9 mouse cellular contexts compared by ENCODE assay signal in the genomic region with DNA sequence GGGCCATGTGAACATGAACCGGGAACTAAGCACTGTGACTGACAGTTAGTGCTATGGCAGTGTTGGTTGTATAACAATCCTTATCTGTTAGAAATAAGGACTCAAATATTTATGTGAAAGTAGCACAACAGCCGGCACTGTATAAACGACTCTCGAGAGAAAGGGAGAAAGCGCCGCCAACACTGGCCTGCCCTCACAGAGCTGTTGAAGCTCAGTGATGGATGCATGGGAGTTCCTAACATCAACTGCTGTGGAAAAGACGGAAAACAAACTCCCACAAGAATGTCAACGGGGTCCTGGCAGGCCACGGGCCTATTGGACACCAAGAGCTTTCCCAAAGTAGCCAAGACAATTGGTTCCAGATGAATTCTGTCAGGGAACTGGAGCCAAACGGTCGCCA. TPM values are rescaled to one million over a fixed set of nuclear protein-coding genes. Genes with fewer than 3 reads are reported as not detected.
DNase-seq lines count a peak whose midpoint lies in the region; ATAC-seq and TF ChIP-seq lines count a peak whose summit lies in the region.
"Had no signal": no experiment of that assay in that cellular context is flagged by ENCODE, and none has a peak within 500 bp of the region (broad histone marks: within the 10 kb centered on the region; RNA-seq: fewer than 3 reads in every experiment).

No protein-coding gene starts in this region.

- peak overlapping the region; percentile 22; the same call in 1 of the 2 replicates for H3K27ac ChIP-seq in liver, postnatal 0 days (ENCODE audit: low read depth)
- H3K27ac ChIP-seq in liver, embryonic 11.5 days (ENCODE audit: low read depth, low read length), result no peak overlapping the region
- no peak overlapping the region for H3K27ac ChIP-seq in limb, embryonic 14.5 days (replicated peaks; ENCODE audit: low read depth, low read length)
- peak overlapping the region; percentile 82 for H3K27ac ChIP-seq in stomach, embryonic 15.5 days
- H3K27ac ChIP-seq: midbrain, embryonic 12.5 days had no signal

- no peak for TF ChIP-seq EP300 in liver, postnatal 0 days (IDR thresholded peaks at IDR 0.05; ENCODE audit: low read depth)

- no peaks in the 10 kb centered on the region for H3K27me3 ChIP-seq in liver, postnatal 0 days (ENCODE audit: insufficient read depth, low read length)
- H3K27me3 ChIP-seq in liver, embryonic 11.5 days (replicated peaks; ENCODE audit: control insufficient read depth, insufficient read depth, low read length), result no peaks in the 10 kb centered on the region
- no peaks in the 10 kb centered on the region for H3K27me3 ChIP-seq in limb, embryonic 14.5 days (ENCODE audit: control insufficient read depth, insufficient read depth, low read length)
- H3K27me3 ChIP-seq in stomach, embryonic 15.5 days (replicated peaks), result no peaks in the 10 kb centered on the region
- H3K27me3 ChIP-seq: midbrain, embryonic 12.5 days had no signal

- H3K36me3 ChIP-seq in liver, postnatal 0 days (replicated peaks; ENCODE audit: insufficient read depth, low read length), result peaks cover 4% of the 10 kb centered on the region
- 0 out of 2 replicates have a peak, but pooled peaks cover 3% of the 10 kb centered on the region for H3K36me3 ChIP-seq in liver, embryonic 11.5 days (ENCODE audit: control insufficient read depth, insufficient read depth, low read length)
- peaks cover 27% of the 10 kb centered on the region for H3K36me3 ChIP-seq in limb, embryonic 14.5 days (ENCODE audit: control insufficient read depth, insufficient read depth, low read length)
- 0 out of 2 replicates have a peak, but pooled peaks cover 8% of the 10 kb centered on the region for H3K36me3 ChIP-seq in stomach, embryonic 15.5 days
- H3K36me3 ChIP-seq: midbrain, embryonic 12.5 days had no signal

- TF ChIP-seq CTCF in liver, postnatal 0 days (IDR thresholded peaks at IDR 0.05; ENCODE audit: low read depth), result no peak

- no peak overlapping the region for H3K9ac ChIP-seq in liver, postnatal 0 days (replicated peaks)
- no peak overlapping the region for H3K9ac ChIP-seq in liver, embryonic 11.5 days (ENCODE audit: low read depth, low read length)
- 0 out of 2 replicates have a peak overlapping the region, but pooled peaks have one; percentile 9 for H3K9ac ChIP-seq in limb, embryonic 14.5 days (ENCODE audit: low read depth, low read length, severe bottlenecking)
- no peak overlapping the region for H3K9ac ChIP-seq in stomach, embryonic 15.5 days

- peak; percentile 14 for DNase-seq in adrenal gland, postnatal 14 days
- DNase-seq in adrenal gland, adult 18-20 months (ENCODE audit: low spot score in 2 of 2), result no peak
- no peak for DNase-seq in liver, postnatal 0 days
- DNase-seq in liver, embryonic 11.5 days (ENCODE audit: low spot score), result no peak
- no peak for DNase-seq in limb, embryonic 14.5 days (ENCODE audit: low spot score)
- no peak for DNase-seq in spleen, adult 12 weeks (ENCODE audit: low spot score)

- no peak overlapping the region for H3K4me2 ChIP-seq in liver, postnatal 0 days (ENCODE audit: low read depth, low read length)
- no peak overlapping the region for H3K4me2 ChIP-seq in liver, embryonic 11.5 days
- no peak overlapping the region for H3K4me2 ChIP-seq in limb, embryonic 14.5 days (replicated peaks; ENCODE audit: low read depth, low read length, severe bottlenecking)
- H3K4me2 ChIP-seq in stomach, embryonic 15.5 days, result peak overlapping the region; percentile 2; the same call in 1 of the 2 replicates
- H3K4me2 ChIP-seq: midbrain, embryonic 12.5 days had no signal

- ATAC-seq in liver, postnatal 0 days, result no peak
- ATAC-seq in liver, embryonic 11.5 days (replicated peaks; ENCODE audit: low FRiP score), result no peak
- no peak for ATAC-seq in limb, embryonic 14.5 days (ENCODE audit: low FRiP score, low read depth)
- no peak for ATAC-seq in stomach, embryonic 15.5 days (ENCODE audit: insufficient read depth, low FRiP score, low read depth)
- ATAC-seq in monocyte, adult 5-6 weeks (replicated peaks; ENCODE audit: insufficient number of reproducible peaks, low FRiP score, low TSS enrichment, poor library complexity, severe bottlenecking), result no peak

- no peaks in the 10 kb centered on the region for H3K9me3 ChIP-seq in liver, postnatal 0 days (ENCODE audit: low read length)
- no peaks in the 10 kb centered on the region for H3K9me3 ChIP-seq in liver, embryonic 11.5 days (ENCODE audit: control insufficient read depth, low read length)
- no peaks in the 10 kb centered on the region for H3K9me3 ChIP-seq in limb, embryonic 14.5 days (ENCODE audit: control insufficient read depth, low read length)
- no peaks in the 10 kb centered on the region for H3K9me3 ChIP-seq in stomach, embryonic 15.5 days
- H3K9me3 ChIP-seq: midbrain, embryonic 12.5 days had no signal

- TF ChIP-seq POLR2A in limb, embryonic 14.5 days (IDR thresholded peaks at IDR 0.05; ENCODE audit: borderline replicate concordance, extremely low read depth, insufficient read depth, insufficient read length), result no peak

- peaks cover 26% of the 10 kb centered on the region for H3K4me1 ChIP-seq in liver, postnatal 0 days (ENCODE audit: insufficient read depth)
- H3K4me1 ChIP-seq in liver, embryonic 11.5 days (replicated peaks; ENCODE audit: control insufficient read depth, insufficient read depth, low read length), result peaks cover 18% of the 10 kb centered on the region
- H3K4me1 ChIP-seq in limb, embryonic 14.5 days (ENCODE audit: control insufficient read depth, insufficient read depth, low read length), result peaks cover 5% of the 10 kb centered on the region
- H3K4me1 ChIP-seq in stomach, embryonic 15.5 days, result peaks cover 18% of the 10 kb centered on the region

- 67% methylated on average over 11 of the region's 11 CpGs for WGBS in liver, postnatal 0 days (ENCODE audit: insufficient replicate concordance)
- WGBS in liver, embryonic 11.5 days, result 65% methylated on average over 11 of the region's 11 CpGs
- WGBS in limb, embryonic 14.5 days, result 31% methylated on average over 11 of the region's 11 CpGs
- WGBS in stomach, embryonic 15.5 days, result 29% methylated on average over 11 of the region's 11 CpGs

- H3K4me3 ChIP-seq in liver, postnatal 0 days (ENCODE audit: low read depth, low read length), result no peak overlapping the region
- H3K4me3 ChIP-seq in liver, embryonic 11.5 days (ENCODE audit: low read depth, low read length), result no peak overlapping the region
- H3K4me3 ChIP-seq in limb, embryonic 14.5 days (replicated peaks; ENCODE audit: low read length), result no peak overlapping the region
- no peak overlapping the region for H3K4me3 ChIP-seq in stomach, embryonic 15.5 days (replicated peaks)
- H3K4me3 ChIP-seq: midbrain, embryonic 12.5 days had no signal

RNA-seq across cellular contexts. Expression of a gene that starts 2.8 kb away (rescaled TPM):
- total RNA-seq in adrenal gland, postnatal 14 days (2021), result 55.6 and 58.5 TPM in 2 replicates
- 10 to 100 TPM; 57.3 to 58.6 TPM for total RNA-seq in adrenal gland, adult 18-20 months (2021)
- 37.6 and 37.8 TPM in 2 replicates for polyA plus RNA-seq in liver, postnatal 0 days (2015; fragmentation: Nextera tagmentation; extraction: Ambion mirVana)
- polyA plus RNA-seq in liver, embryonic 11.5 days (2014; fragmentation: Nextera tagmentation; extraction: Ambion mirVana), result 86.2 and 87.7 TPM in 2 replicates
- polyA plus RNA-seq in limb, embryonic 14.5 days (2012; rRNA removed), result 115 and 118 TPM in 2 replicates
- 86.4 and 87.3 TPM in 2 replicates for polyA plus RNA-seq in limb, embryonic 14.5 days (2014; fragmentation: Nextera tagmentation; extraction: Ambion mirVana)
- polyA plus RNA-seq in stomach, embryonic 15.5 days (2015; fragmentation: Nextera tagmentation; extraction: Ambion mirVana), result 80.3 and 90.0 TPM in 2 replicates
- total RNA-seq in monocyte, adult 5-6 weeks (2017), result 23.4 to 37.8 TPM (median 26.8 TPM) in 3 replicates

RNA-seq across cellular contexts. Expression of a gene that starts 3.1 kb away (rescaled TPM):
- 59.8 and 59.9 TPM in 2 replicates for total RNA-seq in adrenal gland, postnatal 14 days (2021)
- total RNA-seq in adrenal gland, adult 18-20 months (2021), result 10 to 100 TPM; 58.4 to 68.5 TPM
- polyA plus RNA-seq in liver, postnatal 0 days (2015; fragmentation: Nextera tagmentation; extraction: Ambion mirVana), result 26.8 and 29.6 TPM in 2 replicates
- 56.0 and 60.6 TPM in 2 replicates for polyA plus RNA-seq in liver, embryonic 11.5 days (2014; fragmentation: Nextera tagmentation; extraction: Ambion mirVana)
- 45.6 and 67.3 TPM in 2 replicates for polyA plus RNA-seq in limb, embryonic 14.5 days (2012; rRNA removed)
- polyA plus RNA-seq in limb, embryonic 14.5 days (2014; fragmentation: Nextera tagmentation; extraction: Ambion mirVana), result 40.0 and 47.7 TPM in 2 replicates
- 49.3 and 58.7 TPM in 2 replicates for polyA plus RNA-seq in stomach, embryonic 15.5 days (2015; fragmentation: Nextera tagmentation; extraction: Ambion mirVana)
- 28.6 to 46.8 TPM (median 34.2 TPM) in 3 replicates for total RNA-seq in monocyte, adult 5-6 weeks (2017)

RNA-seq across cellular contexts. Expression of a gene that starts 12.4 kb away (rescaled TPM):
- 0.22 and 0.79 TPM in 2 replicates for total RNA-seq in adrenal gland, postnatal 14 days (2021)
- total RNA-seq in adrenal gland, adult 18-20 months (2021), result under 1 TPM; 0.19 to 0.23 TPM
- not detected in 2 replicates for polyA plus RNA-seq in liver, postnatal 0 days (2015; fragmentation: Nextera tagmentation; extraction: Ambion mirVana)
- polyA plus RNA-seq in liver, embryonic 11.5 days (2014; fragmentation: Nextera tagmentation; extraction: Ambion mirVana), result 0.57 and 0.74 TPM in 2 replicates
- polyA plus RNA-seq in limb, embryonic 14.5 days (2012; rRNA removed), result 0.40 and 0.58 TPM in 2 replicates
- polyA plus RNA-seq in limb, embryonic 14.5 days (2014; fragmentation: Nextera tagmentation; extraction: Ambion mirVana), result 0.17 and 0.18 TPM in 2 replicates
- 0.13 TPM in 1 of 2 replicates, not detected in the other for polyA plus RNA-seq in stomach, embryonic 15.5 days (2015; fragmentation: Nextera tagmentation; extraction: Ambion mirVana)
- total RNA-seq in monocyte, adult 5-6 weeks (2017), result not detected in 3 replicates

RNA-seq across cellular contexts. Expression of a gene that starts 15.1 kb away (rescaled TPM):
- total RNA-seq in adrenal gland, postnatal 14 days (2021), result 13.3 and 25.0 TPM in 2 replicates
- 10 to 100 TPM; 20.6 to 26.8 TPM for total RNA-seq in adrenal gland, adult 18-20 months (2021)
- 2.0 and 2.3 TPM in 2 replicates for polyA plus RNA-seq in liver, postnatal 0 days (2015; fragmentation: Nextera tagmentation; extraction: Ambion mirVana)
- 9.7 and 10.5 TPM in 2 replicates for polyA plus RNA-seq in liver, embryonic 11.5 days (2014; fragmentation: Nextera tagmentation; extraction: Ambion mirVana)
- polyA plus RNA-seq in limb, embryonic 14.5 days (2012; rRNA removed), result 12.4 and 18.6 TPM in 2 replicates
- polyA plus RNA-seq in limb, embryonic 14.5 days (2014; fragmentation: Nextera tagmentation; extraction: Ambion mirVana), result 2.2 and 3.3 TPM in 2 replicates
- 2.2 and 2.5 TPM in 2 replicates for polyA plus RNA-seq in stomach, embryonic 15.5 days (2015; fragmentation: Nextera tagmentation; extraction: Ambion mirVana)
- total RNA-seq in monocyte, adult 5-6 weeks (2017), result 35.3 to 62.4 TPM (median 36.7 TPM) in 3 replicates

RNA-seq across cellular contexts. Expression of a gene that starts 15.3 kb away (rescaled TPM):
- not detected in 2 replicates for total RNA-seq in adrenal gland, postnatal 14 days (2021)
- not detected for total RNA-seq in adrenal gland, adult 18-20 months (2021)
- polyA plus RNA-seq in liver, postnatal 0 days (2015; fragmentation: Nextera tagmentation; extraction: Ambion mirVana), result 0.27 and 0.70 TPM in 2 replicates
- 0.41 and 1.1 TPM in 2 replicates for polyA plus RNA-seq in liver, embryonic 11.5 days (2014; fragmentation: Nextera tagmentation; extraction: Ambion mirVana)
- polyA plus RNA-seq in limb, embryonic 14.5 days (2012; rRNA removed), result 0.31 TPM in 1 of 2 replicates, not detected in the other
- 0.39 and 1.4 TPM in 2 replicates for polyA plus RNA-seq in limb, embryonic 14.5 days (2014; fragmentation: Nextera tagmentation; extraction: Ambion mirVana)
- polyA plus RNA-seq in stomach, embryonic 15.5 days (2015; fragmentation: Nextera tagmentation; extraction: Ambion mirVana), result 0.42 TPM in 1 of 2 replicates, not detected in the other
- 1.5 TPM in 1 of 3 replicates, not detected in the others for total RNA-seq in monocyte, adult 5-6 weeks (2017)

Comparison
In these comparisons a context has a peak if more than half of its experiments do, and no peak if none do; other contexts are left out.
1. H3K27ac ChIP-seq: peak in liver, postnatal 0 days (single experiment) and stomach, embryonic 15.5 days (single experiment); none in liver, embryonic 11.5 days (single experiment) and limb, embryonic 14.5 days (single experiment).